Mouse (Mus musculus) layer of hippocampus, adult 6 months (tissue): ENCODE measurements around the gene Gdf11. TPM values are rescaled to one million over a fixed set of nuclear protein-coding genes. Genes with fewer than 3 reads are reported as not detected.

Experiments
- long read RNA-seq, 2 experiments: library from polyadenylated mRNA; unstranded; transcript quantifications; one replicate each; pipeline ENCODE4 v2.0.0; 2019 to 2020
- polyA plus RNA-seq: library from polyadenylated mRNA; unstranded; fragments of <200 nt; fragmentation: Nextera tagmentation; gene quantifications from 2 replicates; pipeline ENCODE4 v1.2.3, GENCODE M21; 2021

Gene Gdf11
- polyA plus RNA-seq, result 6.8 and 7.9 TPM in 2 replicates
- long read RNA-seq, experiment 1, partial matches to known transcripts, result 0 of 14 reads
- long read RNA-seq, experiment 1, other reads (novel, unspliced or antisense), result 14 of 14 reads
- long read RNA-seq, experiment 2, full-length matches to known transcripts, result 1 of 9 reads
- long read RNA-seq, experiment 2, partial matches to known transcripts, result 0 of 9 reads
- long read RNA-seq, experiment 2, other reads (novel, unspliced or antisense), result 8 of 9 reads

DNA sequence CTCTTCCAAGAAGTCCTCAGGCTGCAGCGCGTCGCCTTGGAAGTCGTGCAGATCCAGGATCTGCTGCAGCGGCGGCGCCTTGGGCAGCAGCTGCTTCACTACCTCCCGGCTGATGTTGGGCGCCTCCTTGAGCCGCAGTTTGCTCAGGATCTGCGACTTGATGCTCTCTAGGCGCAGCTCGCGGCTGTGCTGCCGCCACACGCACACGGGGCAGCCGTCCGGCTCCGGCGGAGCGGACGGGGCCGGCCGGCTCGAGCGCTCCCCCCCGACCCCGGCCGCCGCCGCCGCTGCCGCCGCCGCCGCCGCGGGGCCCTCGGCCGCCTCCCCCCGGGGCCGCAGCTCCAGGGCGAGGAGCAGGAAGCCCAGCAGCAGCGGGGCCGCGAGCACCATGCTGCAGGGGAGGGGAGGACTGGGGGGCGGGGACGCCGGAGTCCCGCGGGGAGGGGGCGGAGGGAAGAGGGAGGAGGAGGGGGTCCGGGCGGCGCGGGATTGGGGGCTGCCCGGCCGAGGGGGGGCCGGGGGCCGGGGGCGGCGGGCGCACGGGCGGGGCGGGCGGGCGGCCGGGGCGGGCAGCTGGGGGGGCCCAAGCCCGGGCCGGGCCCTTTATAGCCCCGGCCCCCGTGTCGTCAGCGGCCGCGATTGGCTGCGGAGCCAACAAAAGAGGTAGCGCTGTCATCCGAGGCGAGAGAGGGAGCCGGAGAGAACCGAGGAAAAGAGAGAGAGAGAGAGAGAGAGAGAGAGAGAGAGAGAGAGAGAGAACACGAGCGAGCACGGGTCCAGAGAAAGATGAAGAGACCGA, at the start of gene Gdf11:
TSS of gene Gdf11 (minus strand) at position 423 of the 799 bp plus-strand sequence.

GRCm38 (mm10) chr10:128933574-128933973, 42.1 kb upstream of the Gdf11 start, which contains the start of gene Itga7:
Gene Itga7, plus strand, starts transcription at chr10:128933818.

DNA sequence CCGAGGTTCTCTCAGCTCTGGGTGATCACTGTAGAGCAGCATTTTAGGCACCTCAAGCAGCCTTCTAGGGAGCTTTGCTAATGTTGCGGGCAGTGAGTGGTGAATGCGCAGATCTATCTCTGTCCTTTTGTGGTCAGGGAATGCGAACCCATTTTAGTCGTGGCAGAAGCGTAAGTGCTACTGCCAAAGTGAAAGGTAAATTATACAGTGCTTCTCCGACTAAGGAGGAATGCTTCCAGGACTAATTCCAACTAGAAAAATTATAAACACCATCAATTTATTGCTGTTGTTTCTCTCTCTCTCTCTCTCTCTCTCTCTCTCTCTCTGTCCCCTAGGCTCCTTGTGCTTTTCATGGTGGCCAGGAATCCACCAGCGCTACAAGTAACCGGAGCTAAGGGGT, 32.4 kb upstream of the Gdf11 start, which contains the start of gene Bloc1s1:
TSS of gene Bloc1s1 (minus strand) at position 101 of the 400 bp plus-strand sequence.

DNA sequence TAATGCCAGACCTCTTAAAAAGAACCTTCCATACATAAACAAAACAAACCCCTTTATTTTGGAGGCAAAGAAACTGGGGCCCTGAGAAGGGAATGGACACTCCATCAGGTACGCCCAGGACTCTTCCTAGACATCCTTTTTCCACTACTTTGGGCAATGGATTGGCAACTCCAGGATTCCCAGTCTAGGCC, 31.2 kb upstream of the Gdf11 start, which contains the start of gene Rdh5:
TSS of gene Rdh5 (minus strand) at position 67 of the 191 bp plus-strand sequence.

DNA sequence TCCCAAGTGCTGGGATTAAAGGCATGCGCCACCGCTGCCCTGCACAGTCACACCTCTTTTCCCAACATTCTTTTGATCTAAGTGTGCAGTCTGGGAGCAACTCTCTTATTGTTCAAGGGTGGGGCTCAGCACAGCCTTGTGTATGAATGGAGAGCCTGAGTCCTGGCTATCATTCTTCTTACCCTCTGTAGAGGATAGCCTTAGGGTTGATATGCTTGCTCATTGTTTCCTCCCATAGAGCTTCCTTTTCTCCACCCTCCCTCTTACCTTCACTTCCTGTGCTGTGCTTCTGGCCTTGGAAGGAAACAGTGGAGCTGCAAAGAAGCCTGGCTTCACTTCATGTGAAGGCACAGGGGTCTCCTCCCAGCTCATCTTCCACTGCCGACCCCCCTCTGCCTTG, 9.2 kb upstream of the Gdf11 start, which contains the start of gene Cd63:
TSS of gene Cd63 (plus strand) at position 292 of the 400 bp plus-strand sequence.

Other genes with a start within 250 kb of the Gdf11 start
- 3.5 and 4.4 TPM in 2 replicates for gene Ikzf4, start 245.7 kb downstream of the Gdf11 start, polyA plus RNA-seq
- 9.6 and 10.0 TPM in 2 replicates for gene Suox, start 217.6 kb downstream of the Gdf11 start, polyA plus RNA-seq
- gene Rab5b, start 195.5 kb downstream of the Gdf11 start, polyA plus RNA-seq, result 50.2 and 54.3 TPM in 2 replicates
- gene Pmel, start 187.5 kb downstream of the Gdf11 start, polyA plus RNA-seq, result 0.64 and 0.75 TPM in 2 replicates
- gene Cdk2, start 186.7 kb downstream of the Gdf11 start, polyA plus RNA-seq, result 1.2 and 1.5 TPM in 2 replicates
- 5.3 TPM in 2 replicates for gene Dgka, start 146.9 kb downstream of the Gdf11 start, polyA plus RNA-seq
- gene Pym1, start 143.8 kb downstream of the Gdf11 start, polyA plus RNA-seq, result 6.5 and 6.7 TPM in 2 replicates
- 0.11 and 0.31 TPM in 2 replicates for gene Mmp19, start 100.8 kb downstream of the Gdf11 start, polyA plus RNA-seq
- gene Dnajc14, start 87.7 kb downstream of the Gdf11 start, polyA plus RNA-seq, result 14.7 and 15.1 TPM in 2 replicates
- gene Tmem198b, start 87.3 kb downstream of the Gdf11 start, polyA plus RNA-seq, result 4.6 and 4.7 TPM in 2 replicates
- 132 and 144 TPM in 2 replicates for gene Sarnp, start 74.4 kb downstream of the Gdf11 start, polyA plus RNA-seq
- 22.3 and 35.3 TPM in 2 replicates for gene Ormdl2, start 70.1 kb downstream of the Gdf11 start, polyA plus RNA-seq
- 190 and 257 TPM in 2 replicates for gene Cd63, start 9.3 kb upstream of the Gdf11 start, polyA plus RNA-seq
- gene Rdh5, start 31.2 kb upstream of the Gdf11 start, polyA plus RNA-seq, result 10.0 and 83.5 TPM in 2 replicates
- gene Bloc1s1, start 32.3 kb upstream of the Gdf11 start, polyA plus RNA-seq, result 356 and 436 TPM in 2 replicates
- gene Itga7, start 42.1 kb upstream of the Gdf11 start, polyA plus RNA-seq, result 3.7 and 4.6 TPM in 2 replicates
- not detected in 2 replicates for gene Mettl7b, start 69.3 kb upstream of the Gdf11 start, polyA plus RNA-seq
- gene Olfr9, start 97.7 kb upstream of the Gdf11 start, polyA plus RNA-seq, result not detected in 2 replicates
- not detected in 2 replicates for gene Olfr763, start 119.1 kb upstream of the Gdf11 start, polyA plus RNA-seq
- gene Olfr764-ps1, start 148.2 kb upstream of the Gdf11 start, polyA plus RNA-seq, result not detected in 2 replicates
- gene Olfr765, start 158.3 kb upstream of the Gdf11 start, polyA plus RNA-seq, result not detected in 2 replicates
- gene Olfr766-ps1, start 177.3 kb upstream of the Gdf11 start, polyA plus RNA-seq, result not detected in 2 replicates
- not detected in 2 replicates for gene Olfr767, start 191.2 kb upstream of the Gdf11 start, polyA plus RNA-seq
- gene Olfr768, start 207.7 kb upstream of the Gdf11 start, polyA plus RNA-seq, result not detected in 2 replicates
- not detected in 2 replicates for gene Olfr769, start 226.1 kb upstream of the Gdf11 start, polyA plus RNA-seq
- gene Olfr770, start 247.3 kb upstream of the Gdf11 start, polyA plus RNA-seq, result not detected in 2 replicates